Comparison of ENCODE assay signal across 7 mouse cellular contexts in the genomic region with DNA sequence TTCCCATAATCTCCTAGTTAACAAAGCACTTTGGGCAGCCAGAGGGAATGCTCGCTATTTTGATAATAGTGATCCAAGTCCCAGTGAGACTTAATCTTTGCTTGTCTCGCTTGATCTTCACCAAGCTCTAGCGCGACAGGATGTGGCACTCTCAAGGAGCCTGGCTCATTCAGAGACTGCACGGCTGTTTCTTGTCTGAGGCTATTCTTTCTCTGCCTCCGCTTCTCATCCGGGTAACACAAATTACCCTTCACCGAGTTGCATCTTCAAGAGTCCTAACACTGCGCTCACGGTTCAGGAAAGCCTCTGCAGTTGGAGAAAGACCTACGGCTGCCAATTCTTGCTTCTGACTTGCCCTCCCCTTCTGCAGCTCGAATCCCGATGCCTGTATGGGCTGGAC. TPM values are rescaled to one million over a fixed set of nuclear protein-coding genes. Genes with fewer than 3 reads are reported as not detected.
DNase-seq lines count a peak whose midpoint lies in the region; ATAC-seq and TF ChIP-seq lines count a peak whose summit lies in the region.

No protein-coding gene starts in this region.

- peaks cover 9% of the 10 kb centered on the region for H3K36me3 ChIP-seq in thymus, adult 2 months (ENCODE audit: control insufficient read depth, insufficient read depth, low read length)
- H3K36me3 ChIP-seq in limb, embryonic 14.5 days (ENCODE audit: control insufficient read depth, insufficient read depth, low read length), result peaks cover 8% of the 10 kb centered on the region

- no peak for TF ChIP-seq POLR2A in thymus, adult 2 months (IDR thresholded peaks at IDR 0.05; ENCODE audit: control insufficient read depth, extremely low read depth, insufficient read depth, low read length, poor library complexity)
- no peak for TF ChIP-seq POLR2A in limb, embryonic 14.5 days (IDR thresholded peaks at IDR 0.05; ENCODE audit: borderline replicate concordance, extremely low read depth, insufficient read depth, insufficient read length)

- no peak for TF ChIP-seq CTCF in thymus, adult 2 months (IDR thresholded peaks at IDR 0.05; ENCODE audit: borderline replicate concordance, control insufficient read depth, extremely low read depth, insufficient read depth, low read length, poor library complexity)

- H3K9me3 ChIP-seq in limb, embryonic 14.5 days (ENCODE audit: control insufficient read depth, low read length), result no peaks in the 10 kb centered on the region

- peak overlapping the region; percentile 69 for H3K9ac ChIP-seq in limb, embryonic 14.5 days (ENCODE audit: low read depth, low read length, severe bottlenecking)

- WGBS in thymus, adult 2 months, result 20% methylated on average over 13 of the region's 13 CpGs
- WGBS in limb, embryonic 14.5 days, result 32% methylated on average over 13 of the region's 13 CpGs

- DNase-seq in thymus, adult 2 months, result no peak
- DNase-seq in thymus, adult 18-20 months, result no peak
- no peak for DNase-seq in limb, embryonic 14.5 days (ENCODE audit: low spot score)
- peak; percentile 30 for DNase-seq in testis, postnatal 10 days (ENCODE audit: low spot score)
- DNase-seq in retina, postnatal 1 day, result no peak
- DNase-seq in urinary bladder, postnatal 14 days (ENCODE audit: low spot score), result no peak

- H3K4me1 ChIP-seq in thymus, adult 2 months (replicated peaks; ENCODE audit: control insufficient read depth, insufficient read depth, low read length), result peaks cover 16% of the 10 kb centered on the region
- peaks cover 7% of the 10 kb centered on the region for H3K4me1 ChIP-seq in limb, embryonic 14.5 days (ENCODE audit: control insufficient read depth, insufficient read depth, low read length)

- 0 out of 2 replicates have a peak, but pooled peaks have one; percentile 2 for ATAC-seq in erythroblast, adult 5-6 weeks (replicated peaks; ENCODE audit: low FRiP score, poor library complexity, severe bottlenecking)
- no peak for ATAC-seq in limb, embryonic 14.5 days (ENCODE audit: low FRiP score, low read depth)

- H3K27me3 ChIP-seq in thymus, adult 2 months (ENCODE audit: control insufficient read depth, insufficient read depth, low read length), result no peaks in the 10 kb centered on the region
- H3K27me3 ChIP-seq in limb, embryonic 14.5 days (ENCODE audit: control insufficient read depth, insufficient read depth, low read length), result no peaks in the 10 kb centered on the region

- peak overlapping the region; percentile 96 for H3K4me2 ChIP-seq in limb, embryonic 14.5 days (replicated peaks; ENCODE audit: low read depth, low read length, severe bottlenecking)

- H3K27ac ChIP-seq in thymus, adult 2 months (ENCODE audit: control insufficient read depth, insufficient read depth, low read length), result peak overlapping the region; percentile 77
- no peak overlapping the region for H3K27ac ChIP-seq in limb, embryonic 14.5 days (replicated peaks; ENCODE audit: low read depth, low read length)

- H3K4me3 ChIP-seq in thymus, adult 2 months (ENCODE audit: control insufficient read depth, insufficient read depth, low read length), result peak overlapping the region; percentile 81
- H3K4me3 ChIP-seq in limb, embryonic 14.5 days (replicated peaks; ENCODE audit: low read length), result peak overlapping the region; percentile 72

RNA-seq across cellular contexts. Expression of gene Commd4, which starts 0.6 kb away (rescaled TPM):
- 318 and 366 TPM in 2 replicates for polyA plus RNA-seq in thymus, adult 2 months (2012; rRNA removed)
- 28.2 and 55.5 TPM in 2 replicates for total RNA-seq in erythroblast, adult 5-6 weeks (2015; ENCODE audit: low replicate concordance)
- total RNA-seq in erythroblast, adult 5-6 weeks (2017; ENCODE audit: low replicate concordance), result 4.3 and 25.0 TPM in 2 replicates
- 125 and 147 TPM in 2 replicates for polyA plus RNA-seq in limb, embryonic 14.5 days (2012; rRNA removed)
- 93.2 and 95.2 TPM in 2 replicates for polyA plus RNA-seq in limb, embryonic 14.5 days (2014; fragmentation: Nextera tagmentation; extraction: Ambion mirVana)

RNA-seq across cellular contexts. Expression of gene Neil1, which starts 9.4 kb away (rescaled TPM):
- polyA plus RNA-seq in thymus, adult 2 months (2012; rRNA removed), result 47.2 and 49.1 TPM in 2 replicates
- 0.84 and 1.3 TPM in 2 replicates for total RNA-seq in erythroblast, adult 5-6 weeks (2015; ENCODE audit: low replicate concordance)
- total RNA-seq in erythroblast, adult 5-6 weeks (2017; ENCODE audit: low replicate concordance), result 1.8 TPM in 1 of 2 replicates, not detected in the other
- polyA plus RNA-seq in limb, embryonic 14.5 days (2012; rRNA removed), result 13.5 and 15.4 TPM in 2 replicates
- 5.4 and 7.5 TPM in 2 replicates for polyA plus RNA-seq in limb, embryonic 14.5 days (2014; fragmentation: Nextera tagmentation; extraction: Ambion mirVana)

RNA-seq across cellular contexts. Expression of gene Man2c1, which starts 27.0 kb away (rescaled TPM):
- polyA plus RNA-seq in thymus, adult 2 months (2012; rRNA removed), result 230 and 269 TPM in 2 replicates
- 12.3 and 15.3 TPM in 2 replicates for total RNA-seq in erythroblast, adult 5-6 weeks (2015; ENCODE audit: low replicate concordance)
- total RNA-seq in erythroblast, adult 5-6 weeks (2017; ENCODE audit: low replicate concordance), result 9.2 and 21.7 TPM in 2 replicates
- polyA plus RNA-seq in limb, embryonic 14.5 days (2012; rRNA removed), result 177 and 268 TPM in 2 replicates
- polyA plus RNA-seq in limb, embryonic 14.5 days (2014; fragmentation: Nextera tagmentation; extraction: Ambion mirVana), result 41.3 and 46.7 TPM in 2 replicates
